Mouse (Mus musculus) E14TG2a.4 (cell line): Measurements from ENCODE around the gene Prnd.

Experiments used
- CTCF ChIP-seq: conservative IDR thresholded peaks from 2 replicates; pipeline ENCODE4 v1.5.1; 2014; ENCODE audit warnings: low read length
- POU5F1 ChIP-seq: IDR thresholded peaks from 2 replicates; pipeline ENCODE4 v1.6.1; 2014; ENCODE audit warnings: low read length, borderline replicate concordance

GRCm38 (mm10) chr2:131994971-131995370 is 44.3 kb downstream of the Prnd start:
- TF ChIP-seq CTCF (no peak), POU5F1 (no peak)
